Mouse (Mus musculus) yolk sac, embryonic 10.5 days (tissue): ENCODE measurements around the gene Kiz.

Experiments
- DNase-seq: peaks from one replicate; pipeline ENCODE4 v3.0.0-alpha.2; 2017; ENCODE audit warnings: low spot score

The Kiz gene

DNA sequence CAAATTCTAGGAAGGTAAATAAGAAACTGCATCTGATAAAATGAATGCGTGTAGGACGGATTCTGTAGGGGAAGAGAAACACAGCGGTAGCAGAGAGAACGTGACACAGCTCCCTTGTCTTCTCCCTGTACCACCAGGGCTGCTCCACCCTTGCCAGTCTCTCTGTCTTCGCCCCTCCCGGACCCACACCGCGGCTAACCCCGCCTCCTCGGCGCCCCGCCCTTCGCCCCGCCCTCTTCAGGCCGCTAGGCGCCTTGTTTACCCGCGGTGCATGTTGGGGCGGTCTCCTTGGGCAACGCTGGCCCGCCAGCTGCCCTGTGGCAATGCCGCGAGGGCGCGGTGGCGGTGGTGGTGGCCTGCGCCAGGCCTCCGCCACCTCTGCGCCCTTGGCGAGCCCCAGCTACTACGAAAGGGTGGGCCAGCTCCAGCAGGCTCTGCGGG, at the start of gene Kiz:
Kiz (plus strand) TSS at position 266 of the 441 bp plus-strand sequence.
- peak; percentile 93 for DNase-seq

DNA sequence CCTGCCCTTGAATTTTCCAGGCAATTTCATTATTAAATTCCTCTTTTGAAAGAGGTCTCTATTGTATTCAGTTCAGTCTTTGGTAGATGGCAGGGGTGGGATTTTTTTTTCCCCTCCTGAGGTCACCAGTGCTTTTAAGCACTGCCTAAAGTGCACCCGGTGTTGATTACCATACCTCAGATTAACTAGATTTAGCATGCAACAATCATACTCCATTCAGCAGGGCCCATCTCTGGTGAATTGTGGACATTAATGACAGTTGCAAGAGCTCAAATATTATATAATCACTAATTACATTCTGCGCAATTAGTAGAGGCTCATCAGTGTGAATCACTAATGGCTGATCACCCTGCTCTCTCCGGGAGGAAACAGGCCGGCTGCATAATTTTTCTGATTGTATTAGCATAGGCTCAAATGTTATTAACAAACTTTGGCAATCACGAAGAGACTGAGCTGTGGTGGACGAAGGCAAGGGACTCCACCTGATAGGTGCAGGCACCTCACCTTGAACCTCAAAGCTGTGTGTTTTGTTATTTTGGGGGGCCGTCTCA, 45.9 kb upstream of the Kiz start:
- no peak for DNase-seq

DNA sequence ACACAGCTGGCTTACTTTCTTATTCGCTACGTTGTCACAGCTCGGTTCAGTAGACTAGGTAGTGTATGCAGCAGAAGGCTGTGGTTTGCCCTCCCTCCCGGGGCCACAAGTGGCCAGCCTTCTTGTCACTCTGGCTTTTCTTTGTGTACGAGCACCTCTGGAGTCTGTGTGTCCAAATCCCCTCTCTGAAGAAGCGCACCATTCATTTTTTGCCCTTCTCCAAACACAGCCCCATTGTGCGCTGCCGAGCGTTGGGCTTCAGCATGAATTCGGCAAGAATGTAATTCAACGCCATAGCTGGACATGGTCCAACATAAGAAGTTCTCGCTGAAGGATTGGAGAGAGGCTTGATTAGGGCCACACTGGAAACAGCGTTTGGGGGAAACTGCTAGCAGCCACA, 45.0 kb upstream of the Kiz start:
- DNase-seq: no peak

DNA sequence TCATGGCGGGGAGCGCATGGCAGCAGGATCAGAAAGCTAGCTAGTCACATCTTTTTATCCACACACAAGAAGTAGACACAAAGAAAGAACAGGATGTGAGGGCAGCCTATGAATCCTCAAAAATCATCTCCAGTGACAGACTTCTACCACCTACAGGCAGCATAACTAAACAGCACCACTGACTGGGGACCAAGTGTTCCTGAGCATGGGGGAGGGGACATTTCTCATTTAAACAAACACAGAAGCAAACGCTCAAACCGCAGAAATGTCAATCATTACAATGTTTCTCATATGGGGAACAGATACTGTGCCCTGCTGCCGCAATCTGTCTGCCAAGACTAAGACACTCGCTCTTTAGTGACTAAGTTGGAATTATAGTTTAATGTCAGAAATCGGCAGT, 40.7 kb upstream of the Kiz start:
- DNase-seq: no peak

DNA sequence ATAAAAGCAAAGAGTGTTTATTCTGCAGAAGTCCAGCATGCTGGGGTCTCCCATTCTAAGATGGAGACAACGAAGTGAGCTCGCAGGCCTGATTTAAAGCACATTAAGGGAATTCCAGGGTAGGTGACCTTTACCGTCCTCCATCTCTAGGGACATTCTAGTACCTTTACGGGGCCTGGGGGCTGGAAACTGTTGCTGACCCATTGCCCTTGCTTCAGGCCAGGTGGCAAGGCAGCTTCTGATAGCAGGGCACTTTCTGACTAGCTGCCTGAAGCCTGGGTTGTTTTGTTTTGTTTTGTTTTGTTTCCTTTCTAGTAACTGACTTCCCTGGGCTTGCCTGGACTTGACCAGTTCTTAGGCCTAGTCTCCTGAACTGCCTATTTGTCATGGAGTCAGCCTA, 36.6 kb upstream of the Kiz start:
- no peak for DNase-seq

DNA sequence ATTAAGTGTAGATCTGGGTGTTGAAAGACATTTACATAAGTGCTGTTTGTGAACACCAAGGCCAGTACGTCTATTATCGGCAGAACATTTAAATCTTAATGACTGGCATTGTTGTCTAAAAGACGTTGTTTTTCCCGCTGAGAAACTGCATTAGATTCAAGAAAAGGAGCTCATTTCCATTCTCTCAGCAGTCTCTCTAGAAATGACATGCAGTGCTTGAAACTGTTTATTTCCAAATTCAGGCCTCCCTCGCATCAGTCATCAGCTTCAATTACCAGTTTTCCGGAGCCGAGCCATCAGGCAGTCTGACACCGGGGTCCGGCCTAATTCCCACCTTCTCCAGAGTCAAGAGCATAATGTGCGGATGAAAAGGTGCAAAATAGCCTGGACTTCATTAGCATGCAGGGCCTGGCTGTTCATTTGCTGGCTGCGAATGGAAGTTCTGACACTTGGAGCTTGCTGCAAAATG, 32.1 kb upstream of the Kiz start:
- DNase-seq: no peak

DNA sequence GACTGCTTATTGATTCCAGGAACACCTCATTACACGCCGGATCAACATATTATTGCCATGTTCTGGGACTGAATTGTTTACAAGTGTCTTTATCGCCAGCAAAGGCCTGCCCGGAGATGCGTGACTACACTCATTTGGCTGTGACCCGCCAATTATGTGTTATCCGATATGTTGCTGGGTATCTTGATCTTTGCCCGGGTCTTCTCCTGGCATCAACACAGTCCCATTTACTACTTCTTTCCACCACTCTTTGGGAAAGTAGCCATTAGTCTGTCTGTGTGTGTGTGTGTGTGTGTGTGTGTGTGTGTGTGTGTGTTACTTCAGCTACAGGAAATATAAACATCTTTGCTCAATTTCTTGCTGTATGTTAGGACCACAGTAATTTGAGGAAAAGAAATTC, 31.6 kb upstream of the Kiz start:
- DNase-seq: no peak

DNA sequence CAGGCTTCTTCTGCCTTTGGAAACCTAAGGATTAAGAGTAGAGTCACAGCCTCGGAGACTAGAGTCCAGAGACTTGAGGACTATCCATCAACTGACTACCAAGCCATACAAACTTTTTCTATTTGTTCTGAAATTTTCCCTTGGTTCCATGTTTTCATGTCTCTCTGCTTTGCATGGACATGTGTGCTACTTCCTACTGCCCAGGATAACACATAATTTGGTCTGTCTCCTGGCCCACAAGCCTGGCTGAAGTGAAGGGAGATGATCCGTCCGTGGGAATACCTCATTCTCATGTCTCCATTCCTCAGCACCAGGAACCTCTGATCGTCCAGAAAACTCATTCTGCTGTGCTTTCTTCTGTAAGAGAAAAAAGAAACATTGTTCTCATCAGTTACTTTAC, 27.7 kb upstream of the Kiz start:
- no peak for DNase-seq

DNA sequence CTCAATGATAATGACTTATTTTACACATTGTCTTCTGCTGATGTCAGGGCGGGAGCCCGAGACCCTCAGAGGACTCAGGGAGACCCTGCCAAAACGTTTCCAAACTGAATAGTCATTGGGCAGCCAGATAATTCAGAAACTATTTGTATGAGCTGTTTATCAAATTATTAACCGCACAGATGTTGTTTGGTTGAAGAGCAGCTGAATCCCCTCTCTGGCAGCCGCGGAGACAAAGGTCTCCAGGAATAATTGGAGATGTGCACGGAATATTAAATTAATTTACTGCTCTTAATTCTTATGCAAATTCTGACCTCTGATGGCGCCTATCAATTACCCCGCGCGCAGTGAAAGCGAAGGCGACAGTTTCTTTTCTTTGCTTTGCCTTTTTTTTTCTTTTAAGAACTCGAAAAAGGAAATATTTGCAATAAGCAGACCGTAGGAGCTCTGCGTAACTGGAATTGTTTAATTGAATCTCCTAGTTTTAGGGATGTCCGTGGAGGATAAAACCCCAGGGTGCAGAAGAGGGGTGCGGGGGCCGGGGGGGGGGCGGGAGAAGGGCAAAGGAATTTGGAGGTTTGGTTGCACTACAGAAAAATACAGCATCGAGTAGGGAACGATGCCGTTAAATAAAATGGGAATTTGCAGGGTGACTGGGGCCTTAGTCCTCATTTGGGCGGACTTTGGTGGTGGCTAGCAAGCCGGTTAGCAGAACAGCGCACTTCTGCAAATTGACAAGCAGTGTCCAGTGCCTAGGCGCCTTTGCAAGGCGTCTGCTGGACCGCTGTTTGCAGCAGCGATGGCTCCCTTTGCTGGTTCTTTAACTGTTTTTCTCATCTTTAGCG, 22.2 kb upstream of the Kiz start:
- no peak for DNase-seq

DNA sequence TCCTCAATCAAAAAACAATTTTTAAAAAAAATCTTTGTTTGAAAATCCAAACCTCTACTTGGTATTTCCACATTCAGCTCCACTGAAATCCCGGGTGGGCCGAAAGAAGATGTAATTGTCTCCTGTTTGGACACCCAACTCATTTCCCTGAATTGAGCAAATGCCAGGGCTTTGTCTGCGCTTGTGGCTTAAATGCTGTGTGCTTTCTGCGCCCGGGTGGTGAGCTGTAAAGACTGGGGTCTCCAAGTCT, 21.7 kb upstream of the Kiz start:
- no peak for DNase-seq

DNA sequence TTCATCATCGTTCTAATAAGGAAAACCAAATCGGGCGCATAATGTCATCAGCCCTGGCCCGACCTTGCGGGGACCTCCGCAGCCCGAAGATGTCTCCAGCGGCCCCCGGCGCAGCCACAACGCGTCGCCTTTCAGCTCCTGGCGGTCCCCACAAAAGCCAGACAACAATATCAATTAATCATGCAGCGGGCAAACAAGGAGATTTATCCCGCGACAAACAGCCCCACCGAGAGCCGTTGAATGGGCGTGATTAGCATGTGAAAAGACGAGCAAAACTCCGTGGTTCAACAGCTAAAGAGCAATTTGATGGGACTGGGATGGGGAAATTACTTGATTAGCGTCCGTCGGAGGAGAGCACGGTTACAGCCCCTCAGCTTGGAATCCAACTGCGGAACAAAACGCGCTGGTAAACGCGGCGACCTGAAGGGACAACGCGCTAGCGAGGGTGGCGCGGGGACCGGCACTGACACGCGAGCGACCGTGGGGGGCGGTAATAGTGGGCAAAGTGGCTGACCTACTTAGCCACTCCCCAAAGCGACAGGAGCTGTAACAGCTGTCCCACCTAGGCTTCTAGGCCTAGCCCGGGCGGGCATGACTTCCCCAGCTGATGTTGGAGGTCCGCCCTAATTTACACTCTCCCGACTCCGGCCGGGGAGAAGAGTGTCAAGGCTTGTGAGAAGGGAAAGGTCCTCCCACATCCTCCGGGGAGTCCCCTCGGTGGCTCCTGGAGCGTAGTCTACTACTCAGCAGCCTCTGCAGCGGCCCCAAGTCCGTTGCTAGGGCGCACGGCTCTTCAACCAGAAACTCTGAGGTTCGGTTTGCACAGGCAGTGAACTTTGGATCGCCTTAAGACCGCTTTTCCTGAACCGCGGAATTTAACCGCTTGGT, 21.1 kb upstream of the Kiz start:
- peak; percentile 33 for DNase-seq

DNA sequence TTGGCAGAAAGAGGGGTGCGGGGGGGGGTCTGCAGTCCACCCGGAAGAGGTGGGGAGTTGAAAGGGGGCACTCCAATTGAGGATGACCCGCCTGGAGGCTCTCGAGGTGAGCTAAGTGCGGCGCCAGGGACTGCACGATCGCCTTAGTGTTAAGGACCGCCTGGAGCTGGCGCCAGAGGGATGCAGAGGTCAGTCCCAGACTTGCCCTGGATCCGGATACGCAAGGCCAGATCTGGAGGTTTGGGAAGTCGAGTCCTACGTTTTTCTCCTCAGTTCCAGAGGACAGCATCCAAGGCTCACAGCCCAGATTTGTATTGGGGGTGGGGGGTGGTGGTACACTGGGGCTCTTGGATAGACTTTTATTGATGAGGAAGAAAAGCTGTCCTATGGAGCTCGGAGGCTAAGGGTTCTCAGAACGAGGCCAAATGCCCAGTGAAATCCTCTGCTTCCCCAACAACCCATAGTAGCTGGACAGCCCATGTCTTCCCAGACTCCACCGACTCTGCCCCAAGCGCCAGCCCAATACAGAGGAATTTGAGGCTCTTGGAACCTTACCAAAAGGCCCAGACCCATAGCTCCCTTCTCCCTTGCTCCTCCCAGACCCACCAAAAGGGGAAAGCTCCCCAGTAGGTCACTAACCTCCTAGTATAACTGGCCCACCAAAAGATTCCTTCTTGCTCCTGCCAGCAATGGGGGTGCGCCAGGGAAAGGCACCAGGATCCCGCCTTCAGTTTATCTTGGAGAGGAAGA, 20.2 kb upstream of the Kiz start:
- DNase-seq: no peak

DNA sequence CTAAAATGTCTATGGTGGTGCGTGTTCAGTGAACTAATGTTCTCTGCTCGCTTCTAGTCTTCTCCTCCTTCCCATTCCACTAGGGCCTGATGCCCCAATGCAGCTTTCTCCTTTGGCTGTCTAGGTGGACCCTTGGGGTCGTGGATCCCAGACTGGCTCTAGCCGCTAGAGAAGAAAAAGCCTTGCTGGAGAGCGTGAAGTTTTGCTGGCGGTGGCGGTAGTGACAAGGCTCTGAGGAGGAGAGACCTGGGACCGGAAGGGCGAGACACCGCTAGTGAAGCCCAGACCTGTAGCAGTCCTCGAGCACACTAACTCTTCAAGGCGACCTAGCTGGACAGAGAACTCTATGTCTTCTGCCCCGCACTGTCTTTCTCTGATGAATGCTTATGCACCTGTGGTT, 19.4 kb upstream of the Kiz start:
- DNase-seq: no peak

DNA sequence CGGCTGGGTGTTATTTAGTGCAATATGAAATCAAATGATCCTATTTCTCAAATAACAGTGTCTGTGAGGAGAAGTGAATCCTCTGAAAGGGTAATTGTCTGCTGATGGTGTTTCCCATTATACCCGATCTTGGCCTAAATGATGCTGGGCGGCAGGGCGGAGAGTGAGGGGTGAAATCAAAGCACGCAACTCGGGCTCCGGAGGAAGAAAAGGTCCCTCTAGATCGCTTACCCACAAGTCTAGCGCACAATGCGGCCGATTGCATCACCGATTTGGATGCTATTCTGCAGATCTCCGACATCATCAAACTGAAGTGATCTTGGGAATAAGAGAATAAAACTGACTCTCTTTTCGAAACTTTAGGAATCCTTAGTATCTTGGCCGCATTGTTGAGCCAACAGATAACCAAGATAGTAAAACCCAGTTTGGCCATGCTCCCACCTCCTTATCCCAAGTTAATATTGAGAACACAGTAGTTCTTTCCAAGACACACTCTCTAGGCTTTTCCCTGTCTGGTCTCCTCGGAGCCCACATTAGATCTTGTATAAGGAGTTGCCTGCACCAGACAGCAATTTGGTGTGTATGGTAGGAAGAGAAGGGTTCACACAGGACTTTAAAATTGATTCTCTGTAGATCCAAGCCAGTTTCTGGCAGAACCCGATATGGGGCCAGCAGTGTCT, 18.7 kb upstream of the Kiz start:
- DNase-seq: no peak

DNA sequence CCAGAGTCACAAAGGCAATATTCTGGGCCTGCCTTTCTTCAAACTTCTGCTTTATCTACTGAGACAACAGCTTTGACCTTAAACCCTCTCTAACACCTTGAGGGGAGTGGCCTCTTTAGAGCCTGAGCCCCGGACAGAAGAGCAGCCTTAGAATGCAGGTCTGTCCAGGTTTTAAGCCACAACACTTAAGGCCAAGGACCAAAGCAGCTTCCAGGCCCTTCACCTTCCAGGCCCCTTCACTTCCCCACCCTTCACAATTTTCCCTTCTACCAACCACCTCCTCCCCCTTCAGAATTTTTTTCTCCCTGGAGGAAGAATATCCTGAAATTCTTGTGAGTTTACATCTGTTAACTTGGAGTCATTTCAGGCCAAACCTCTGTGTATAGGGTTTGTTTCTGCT, 18.0 kb upstream of the Kiz start:
- no peak for DNase-seq

DNA sequence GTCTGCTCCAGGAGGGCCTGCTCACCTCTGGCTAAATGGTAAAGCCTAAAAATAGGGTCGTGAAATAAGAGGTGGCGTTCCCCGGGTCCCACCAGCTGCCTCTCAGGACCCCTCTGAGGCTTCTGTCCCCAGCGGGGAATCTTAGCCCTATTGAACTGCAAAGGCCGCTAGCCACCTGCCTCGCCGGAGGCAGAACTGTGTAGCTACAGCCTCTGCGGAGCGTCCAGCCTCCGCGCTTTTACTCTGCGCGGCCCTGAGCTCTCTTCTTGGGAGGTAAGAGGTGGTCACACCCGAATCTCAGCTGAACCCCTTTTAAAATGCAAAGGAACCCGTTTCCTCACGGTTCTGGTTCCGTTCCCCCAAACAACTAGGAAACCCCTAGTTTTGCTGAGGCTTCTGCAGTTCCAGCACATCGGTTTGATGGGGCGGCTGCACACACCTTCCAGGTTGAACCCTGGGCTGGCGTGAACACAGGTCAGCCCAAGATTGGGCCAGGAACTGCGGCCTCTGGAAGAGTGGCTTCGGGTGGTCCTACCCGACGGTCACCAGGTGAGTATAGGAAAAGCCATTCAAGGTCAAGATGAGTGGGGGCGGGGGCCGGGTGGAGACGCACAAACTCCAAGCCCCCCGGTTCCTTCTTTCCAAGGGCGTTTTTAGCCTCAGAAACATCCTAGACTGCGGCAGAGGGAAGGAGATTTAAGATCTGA, 16.9 kb upstream of the Kiz start:
- no peak for DNase-seq

DNA sequence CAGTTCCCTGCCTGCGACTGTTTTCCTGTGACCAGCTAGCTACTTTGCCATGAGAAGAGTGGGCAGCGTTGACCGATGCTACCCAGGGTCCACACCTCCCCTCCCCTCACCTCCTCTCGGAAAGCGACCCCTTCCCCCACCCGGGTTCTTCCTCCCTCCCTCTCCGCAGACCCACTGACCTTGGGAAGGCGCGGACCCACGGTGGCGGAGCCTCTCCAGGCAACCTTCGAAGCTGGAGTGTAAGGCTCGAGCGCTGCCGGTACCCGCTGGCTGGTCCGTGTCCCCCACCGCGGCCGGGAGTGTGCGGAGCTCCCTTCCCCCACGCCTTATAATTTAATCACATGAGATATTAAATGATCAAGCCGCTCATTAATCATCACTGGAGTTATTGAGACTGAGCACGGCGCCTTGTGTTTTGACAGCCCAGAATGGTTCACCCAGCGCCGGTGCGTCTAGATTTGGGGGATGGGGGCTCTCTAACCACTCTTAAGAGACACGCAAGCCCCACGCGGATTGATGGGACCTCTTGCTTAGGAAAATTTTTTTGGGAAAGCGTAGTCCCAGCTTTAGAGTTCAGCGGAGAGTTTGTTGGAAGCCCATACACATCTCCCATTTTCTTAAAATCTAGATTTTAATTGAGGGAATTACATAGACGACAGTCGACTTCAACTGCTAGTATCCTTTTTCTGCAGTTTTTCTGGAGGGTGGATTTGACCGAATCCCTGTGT, 16.2 kb upstream of the Kiz start:
- DNase-seq: no peak

DNA sequence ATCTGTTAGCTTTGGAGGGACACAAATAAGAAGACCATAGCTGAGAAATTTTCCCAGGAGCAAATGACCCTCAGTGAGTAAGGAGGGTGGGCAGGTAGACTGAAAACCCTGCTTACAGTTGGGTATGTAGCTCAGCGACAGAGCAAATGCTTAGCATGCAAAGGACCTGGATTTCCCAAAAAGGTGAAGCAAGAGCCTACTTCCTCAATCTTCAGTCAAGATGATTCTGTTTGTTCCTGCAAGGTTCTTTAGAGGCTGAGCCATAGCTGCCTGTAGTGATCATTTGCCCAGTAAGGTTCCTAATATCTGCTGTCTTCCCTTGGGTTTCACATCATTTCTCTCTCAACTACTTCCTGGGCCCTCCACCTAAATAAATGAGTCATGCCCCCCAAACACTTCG, 7.8 kb upstream of the Kiz start:
- DNase-seq: no peak

DNA sequence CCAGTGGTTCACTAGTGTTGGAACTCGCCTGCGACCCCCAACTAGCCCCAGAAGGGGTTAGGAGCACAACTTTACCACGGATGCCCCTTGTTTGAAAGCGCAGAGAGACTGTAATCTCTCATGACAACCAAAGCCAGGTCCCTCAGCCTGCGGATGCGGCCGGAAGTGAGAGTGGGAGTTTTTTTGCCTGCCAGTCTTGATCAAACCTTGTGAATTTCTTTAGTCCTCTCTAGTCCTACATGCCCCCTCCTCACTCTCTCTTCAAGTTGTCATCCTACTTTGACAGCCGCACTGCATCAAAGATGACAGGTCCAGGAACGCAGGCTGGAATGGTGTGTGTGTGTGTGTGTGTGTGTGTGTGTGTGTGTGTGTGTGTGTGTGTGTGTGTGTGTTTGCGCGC, 456 bp downstream of the Kiz start:
- DNase-seq: no peak

DNA sequence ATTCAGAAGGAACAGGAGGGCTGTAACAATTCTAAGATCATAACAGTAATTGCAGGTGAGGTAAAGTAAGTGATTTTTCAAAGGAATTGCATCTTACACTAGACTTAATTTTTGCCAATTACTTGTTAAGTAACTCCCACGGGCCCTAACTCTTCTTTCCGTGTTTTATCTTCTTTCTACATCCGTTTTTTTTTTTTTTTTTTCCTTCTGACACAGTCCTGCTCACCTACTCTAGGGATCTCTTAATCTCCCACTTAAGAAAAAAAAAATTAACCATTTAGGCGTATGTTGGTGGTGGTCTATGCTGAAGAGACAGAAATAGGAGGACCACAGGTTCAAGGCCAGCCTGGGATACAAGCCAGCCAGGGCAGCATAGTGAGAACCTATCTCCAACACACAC, 1.2 kb downstream of the Kiz start:
- no peak for DNase-seq

DNA sequence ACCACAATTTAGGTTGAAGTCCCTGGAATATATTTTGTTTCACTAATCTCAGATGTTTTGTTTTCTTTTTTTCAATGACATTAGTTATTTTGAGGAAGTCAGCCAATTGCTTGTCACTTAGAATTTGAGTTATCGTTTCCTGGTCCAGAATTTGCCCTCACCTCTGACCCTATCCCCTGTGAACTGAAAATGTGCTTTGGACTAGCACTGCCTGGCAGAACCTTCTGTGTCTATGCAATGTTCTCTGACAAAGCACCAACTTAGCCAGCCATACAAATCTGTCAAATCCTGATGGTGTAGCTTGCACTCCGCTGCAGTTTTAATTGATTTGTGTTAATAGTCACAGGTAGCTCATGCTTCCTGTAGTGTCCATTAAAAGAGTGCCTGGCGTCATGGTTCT, 10.1 kb downstream of the Kiz start:
- DNase-seq: no peak
